Mouse (Mus musculus) ES-CJ7 (cell line): Measurements from ENCODE around the gene Gm20379.

Experiments used
- DNase-seq: peaks from one replicate; pipeline ENCODE4 v3.0.0; 2011; ENCODE audit warnings: low read depth, low spot score

Gene Gm20379

DNA sequence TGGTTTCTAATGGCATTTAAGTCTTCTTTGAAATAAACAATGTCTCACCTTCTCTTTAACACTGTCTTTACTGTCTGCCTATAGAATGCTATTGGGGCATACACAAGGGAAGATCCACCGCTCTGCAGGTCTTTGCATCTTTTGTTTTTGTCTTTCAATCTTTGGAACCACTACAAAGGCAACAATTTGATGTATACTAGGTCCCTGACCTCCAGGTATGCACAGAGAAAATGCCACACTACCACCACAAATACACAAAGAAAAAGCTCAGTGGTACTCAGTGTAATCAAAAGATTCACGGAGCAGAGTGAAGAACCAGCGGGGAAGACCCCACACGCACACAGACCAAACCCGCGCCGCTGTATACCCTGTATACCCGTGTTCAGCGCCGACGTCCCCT is at the start of gene Gm20379:
Gene Gm20379, plus strand, starts transcription at position 301 of the 400 bp plus-strand sequence.
- DNase-seq, result no peak

DNA sequence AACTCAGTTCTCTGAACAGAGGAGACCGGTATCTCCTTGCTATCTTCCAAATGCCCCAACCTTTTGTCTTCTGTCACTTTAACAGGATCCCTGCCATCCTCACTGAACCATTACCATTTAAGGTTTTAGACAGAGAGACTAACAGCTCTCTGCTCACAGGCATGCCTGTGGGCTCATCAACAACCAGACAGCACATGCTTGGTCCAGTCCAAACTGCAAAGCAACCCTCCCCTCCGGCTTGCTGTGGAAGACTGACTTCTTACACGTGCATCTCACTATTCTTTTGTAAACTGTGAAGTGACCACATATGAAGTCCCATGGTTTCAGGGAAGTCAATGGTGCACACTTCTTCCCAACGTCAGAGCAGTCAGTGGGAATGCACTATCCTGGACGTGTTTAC is 44.5 kb upstream of the Gm20379 start:
- no peak for DNase-seq

GRCm38 (mm10) chr13:92263566-92263965 is 42.2 kb upstream of the Gm20379 start:
- DNase-seq, result no peak

DNA sequence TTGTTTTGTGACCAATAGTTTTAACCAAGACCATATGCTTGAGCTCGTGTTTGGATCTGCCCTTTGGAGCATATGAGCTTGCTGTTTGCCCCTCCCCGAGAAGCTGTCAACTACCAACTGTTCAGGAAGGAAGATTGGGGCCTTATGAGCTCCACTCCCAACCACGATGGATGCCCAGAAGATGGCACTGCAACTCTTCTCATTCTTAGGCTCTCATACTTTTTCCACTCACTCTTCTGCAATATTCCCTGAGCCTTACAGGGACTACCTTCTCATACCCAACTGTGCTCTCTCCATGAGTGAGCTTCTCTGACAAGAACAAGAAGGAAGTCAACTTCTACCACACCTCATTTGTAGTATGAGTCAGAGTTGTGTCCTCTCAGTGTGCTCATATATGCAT is 38.7 kb upstream of the Gm20379 start:
- no peak for DNase-seq

- DNase-seq, result no peak
Observed at GRCm38 (mm10) chr13:92274274-92275198, 31.2 kb upstream of the Gm20379 start.

- no peak for DNase-seq
Observed at GRCm38 (mm10) chr13:92275292-92275691, 30.5 kb upstream of the Gm20379 start.

GRCm38 (mm10) chr13:92277027-92277426 is 28.8 kb upstream of the Gm20379 start:
- no peak for DNase-seq

DNA sequence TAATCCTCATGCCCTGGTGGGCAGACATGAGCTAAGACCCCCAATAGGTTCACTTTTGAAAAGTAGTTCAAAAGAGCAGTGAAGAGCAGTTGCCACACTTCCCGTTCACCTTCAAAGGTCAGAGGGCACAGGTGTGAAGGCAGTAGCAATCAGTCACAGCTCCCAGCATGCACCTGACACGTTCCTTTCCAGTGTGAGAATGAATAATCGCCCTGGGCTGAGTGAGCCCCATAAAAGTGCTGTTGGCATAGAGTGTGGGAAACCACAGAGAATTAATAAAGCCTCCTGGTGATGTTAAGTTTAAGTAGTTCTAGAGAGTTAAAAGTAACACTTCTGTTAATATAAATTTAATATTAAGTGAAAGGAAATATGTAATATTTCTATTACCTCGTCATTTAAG is 14.2 kb upstream of the Gm20379 start:
- no peak for DNase-seq

- DNase-seq, result no peak
Observed at GRCm38 (mm10) chr13:92293883-92294282, 11.9 kb upstream of the Gm20379 start.

GRCm38 (mm10) chr13:92296490-92296889 is 9.3 kb upstream of the Gm20379 start:
- no peak for DNase-seq

GRCm38 (mm10) chr13:92297021-92297420 is 8.8 kb upstream of the Gm20379 start:
- no peak for DNase-seq

GRCm38 (mm10) chr13:92299522-92299921 is 6.3 kb upstream of the Gm20379 start:
- no peak for DNase-seq

DNA sequence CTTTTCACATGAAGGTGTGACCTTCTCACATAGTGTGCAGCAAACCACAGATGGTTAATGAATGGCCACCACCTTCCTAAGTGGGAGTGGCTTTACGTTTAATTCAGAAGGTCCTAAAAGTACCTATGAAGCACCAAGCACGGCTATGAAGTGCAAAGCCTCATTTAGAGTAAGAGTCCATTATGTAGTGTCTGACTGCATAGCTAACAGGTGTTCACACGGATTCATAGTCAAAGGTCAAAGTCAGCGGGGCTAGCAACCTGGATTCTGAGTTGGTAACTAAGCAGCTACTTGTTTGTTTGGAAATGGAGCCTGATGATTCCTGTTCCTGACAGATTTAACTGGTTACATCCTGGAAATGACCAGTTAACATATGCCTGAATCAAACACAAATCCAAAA is 4.0 kb upstream of the Gm20379 start:
- no peak for DNase-seq

GRCm38 (mm10) chr13:92302466-92302865 is 3.3 kb upstream of the Gm20379 start:
- DNase-seq, result no peak

- DNase-seq, result no peak
Observed at GRCm38 (mm10) chr13:92303062-92303948, 2.5 kb upstream of the Gm20379 start.

DNA sequence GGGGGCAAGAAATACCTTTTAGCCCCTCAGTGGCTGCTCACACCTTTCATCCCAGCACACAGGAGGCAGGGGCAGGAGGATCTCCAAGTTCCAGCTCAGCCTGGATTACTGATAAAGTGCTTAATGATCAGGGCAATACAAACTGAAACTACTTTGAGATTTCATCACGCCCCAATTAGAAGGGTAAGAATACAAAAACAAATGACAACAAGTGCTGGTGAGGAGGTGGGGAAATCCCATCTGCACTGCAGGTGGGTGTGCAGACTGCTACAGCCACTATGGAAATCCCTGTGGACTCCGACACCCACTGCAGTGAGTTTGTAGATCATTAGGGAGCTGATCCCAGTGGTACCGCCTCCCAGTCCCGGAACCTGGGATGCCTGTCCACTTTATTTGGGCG is 1.5 kb upstream of the Gm20379 start:
- DNase-seq, result no peak

GRCm38 (mm10) chr13:92314613-92315012 is 8.8 kb downstream of the Gm20379 start:
- no peak for DNase-seq

DNA sequence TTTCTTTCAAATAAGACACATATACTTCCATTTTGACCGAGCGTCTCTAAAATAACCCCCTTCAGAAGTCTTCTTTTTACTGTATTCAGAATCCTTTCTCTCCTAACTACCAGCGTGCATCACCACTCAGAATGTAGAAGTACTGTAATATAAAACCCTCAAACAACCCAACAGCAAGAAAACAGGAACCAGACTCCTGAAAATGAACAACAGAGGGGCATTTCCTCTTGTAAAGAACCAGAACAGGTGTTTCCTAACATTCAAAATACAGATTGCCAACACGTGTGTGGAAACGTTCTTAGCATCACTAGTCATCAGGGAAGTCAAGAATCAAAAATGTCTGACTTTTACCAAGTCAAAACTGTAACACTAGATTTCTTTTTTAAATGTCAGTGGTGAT is 15.0 kb downstream of the Gm20379 start:
- no peak for DNase-seq

- DNase-seq, result no peak
Observed at GRCm38 (mm10) chr13:92326030-92326429, 20.2 kb downstream of the Gm20379 start.

DNA sequence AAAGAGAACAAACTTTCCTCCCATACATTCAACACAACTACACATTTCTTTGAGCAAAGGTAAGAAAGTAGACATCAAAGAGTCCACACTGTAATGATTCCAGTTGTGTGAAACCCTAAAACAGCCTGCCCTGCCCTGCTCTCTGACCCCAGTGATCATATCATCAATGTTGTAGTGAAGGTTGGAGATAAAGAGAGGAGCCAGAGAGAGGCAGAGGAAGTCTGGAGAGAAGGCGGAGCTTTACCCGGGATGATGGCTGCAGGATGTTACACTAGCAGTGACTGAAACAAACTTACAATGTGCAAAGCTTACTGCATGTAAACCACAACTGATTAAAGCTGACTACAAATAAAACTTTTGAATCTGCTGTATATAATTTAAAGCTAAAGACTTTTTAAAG is 22.2 kb downstream of the Gm20379 start:
- DNase-seq, result no peak

DNA sequence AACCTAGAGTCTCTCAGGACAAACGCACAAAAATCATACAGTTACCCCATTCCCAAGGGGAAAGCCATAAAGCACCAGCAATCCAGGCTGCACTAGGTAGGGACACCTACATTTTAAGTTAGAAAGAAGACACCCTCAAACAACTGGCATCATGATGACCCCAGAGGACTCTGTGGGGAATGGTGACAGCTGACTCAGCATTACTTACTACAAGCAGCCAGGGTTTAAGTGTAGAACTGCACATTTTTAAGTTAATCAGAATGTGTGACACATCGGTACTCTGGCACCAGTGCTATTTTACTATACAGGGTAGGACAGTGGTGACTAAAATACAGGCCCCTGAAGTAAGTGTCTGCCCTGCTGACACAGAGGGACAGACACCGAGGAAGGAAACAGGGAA is 24.8 kb downstream of the Gm20379 start:
- DNase-seq, result no peak

- DNase-seq, result no peak
Observed at GRCm38 (mm10) chr13:92332103-92332879, 26.5 kb downstream of the Gm20379 start.
